8 mouse cellular contexts compared by ENCODE assay signal in genomic region chr11:102318576-102319409, GRCm38 (mm10). TPM values are rescaled to one million over a fixed set of nuclear protein-coding genes. Genes with fewer than 3 reads are reported as not detected.
DNase-seq lines count a peak whose midpoint lies in the region; ATAC-seq lines count a peak whose summit lies in the region.

No protein-coding gene starts in this region.

- peak; percentile 3; the same call in 1 of the 2 replicates for ATAC-seq in embryonic facial prominence, embryonic 14.5 days (ENCODE audit: low read depth)
- ATAC-seq in megakaryocyte, adult 5-6 weeks (ENCODE audit: poor library complexity, severe bottlenecking): 0 out of 2 replicates have a peak, but pooled peaks have one; percentile 1
- ATAC-seq in megakaryocyte progenitor cell, adult 5-6 weeks (replicated peaks; ENCODE audit: poor library complexity): no peak

- H3K9ac ChIP-seq in embryonic facial prominence, embryonic 14.5 days (ENCODE audit: low read depth, low read length): peak overlapping the region; percentile 100

- H3K36me3 ChIP-seq in embryonic facial prominence, embryonic 14.5 days (ENCODE audit: control insufficient read depth, insufficient read depth, low read length): peaks cover 22% of the 10 kb centered on the region

- peak; percentile 75 for DNase-seq in CD4-positive, CD25-positive, alpha-beta regulatory T cell, adult 2 months (ENCODE audit: low read depth, low spot score)
- peak; percentile 58 for DNase-seq in adipocyte (ENCODE audit: low spot score)
- DNase-seq in embryonic facial prominence, embryonic 14.5 days (ENCODE audit: low spot score): peak; percentile 53
- DNase-seq in heart, postnatal 4 days: peak; percentile 67
- peak; percentile 32 to 65 for DNase-seq in left cerebral cortex, postnatal 25 days (ENCODE audit: low spot score in 2 of 2)
- DNase-seq in right cerebral cortex, postnatal 4 days: peak; percentile 56

- intact Hi-C loops in left cerebral cortex, postnatal 25 days (cut with DNase I): loop anchor here (1.0 kb wide), 2 partner anchors 79 to 90 kb away; no protein-coding TSS in a partner anchor

- peak overlapping the region; percentile 86 for H3K4me3 ChIP-seq in embryonic facial prominence, embryonic 14.5 days (ENCODE audit: low read depth, low read length)

- H3K9me3 ChIP-seq in embryonic facial prominence, embryonic 14.5 days (ENCODE audit: control insufficient read depth, low read length): no peaks in the 10 kb centered on the region

- peak overlapping the region; percentile 98 for H3K27ac ChIP-seq in embryonic facial prominence, embryonic 14.5 days (replicated peaks; ENCODE audit: low read depth, low read length)

- H3K27me3 ChIP-seq in embryonic facial prominence, embryonic 14.5 days (replicated peaks; ENCODE audit: control insufficient read depth, insufficient read depth, low read length): no peaks in the 10 kb centered on the region

- H3K4me1 ChIP-seq in embryonic facial prominence, embryonic 14.5 days (ENCODE audit: control insufficient read depth, insufficient read depth, low read length): peaks cover 9% of the 10 kb centered on the region

- WGBS in embryonic facial prominence, embryonic 14.5 days: under 1% methylated on average over 59 of the region's 84 CpGs

- H3K4me2 ChIP-seq in embryonic facial prominence, embryonic 14.5 days (ENCODE audit: low read depth, low read length): peak overlapping the region; percentile 64

RNA-seq across cellular contexts. Expression of gene Ubtf, which starts 0.7 kb away (rescaled TPM):
- polyA plus RNA-seq in embryonic facial prominence, embryonic 14.5 days (2014; fragmentation: Nextera tagmentation; extraction: Ambion mirVana): 73.3 and 83.9 TPM in 2 replicates
- total RNA-seq in heart, postnatal 4 days (2021): 10 to 100 TPM; 81.9 to 89.3 TPM
- 100 to 1,000 TPM; 123 to 127 TPM for total RNA-seq in left cerebral cortex, postnatal 25 days (2021)
- 19.6 and 22.4 TPM in 2 replicates for total RNA-seq in megakaryocyte, adult 5-6 weeks (2015)
- 82.8 and 90.2 TPM in 2 replicates for total RNA-seq in megakaryocyte, adult 5-6 weeks (2017)
- 31.7 and 34.1 TPM in 2 replicates for total RNA-seq in megakaryocyte progenitor cell, adult 5-6 weeks (2015)
- total RNA-seq in megakaryocyte progenitor cell, adult 5-6 weeks (2017): 131 and 155 TPM in 2 replicates

RNA-seq across cellular contexts. Expression of gene Atxn7l3, which starts 22.4 kb away (rescaled TPM):
- 19.5 and 20.8 TPM in 2 replicates for polyA plus RNA-seq in embryonic facial prominence, embryonic 14.5 days (2014; fragmentation: Nextera tagmentation; extraction: Ambion mirVana)
- total RNA-seq in heart, postnatal 4 days (2021): 10 to 100 TPM; 36.8 to 39.4 TPM
- 100 to 1,000 TPM; 231 to 242 TPM for total RNA-seq in left cerebral cortex, postnatal 25 days (2021)
- total RNA-seq in megakaryocyte, adult 5-6 weeks (2015): 24.9 and 26.9 TPM in 2 replicates
- total RNA-seq in megakaryocyte, adult 5-6 weeks (2017): 25.5 and 25.7 TPM in 2 replicates
- total RNA-seq in megakaryocyte progenitor cell, adult 5-6 weeks (2015): 19.0 and 19.1 TPM in 2 replicates
- 19.5 and 25.6 TPM in 2 replicates for total RNA-seq in megakaryocyte progenitor cell, adult 5-6 weeks (2017)

RNA-seq across cellular contexts. Expression of gene Tmub2, which starts 34.1 kb away (rescaled TPM):
- polyA plus RNA-seq in embryonic facial prominence, embryonic 14.5 days (2014; fragmentation: Nextera tagmentation; extraction: Ambion mirVana): 49.8 and 55.9 TPM in 2 replicates
- 10 to 100 TPM; 26.6 to 27.7 TPM for total RNA-seq in heart, postnatal 4 days (2021)
- 10 to 100 TPM; 67.8 to 71.4 TPM for total RNA-seq in left cerebral cortex, postnatal 25 days (2021)
- 20.8 and 22.0 TPM in 2 replicates for total RNA-seq in megakaryocyte, adult 5-6 weeks (2015)
- 27.0 and 27.5 TPM in 2 replicates for total RNA-seq in megakaryocyte, adult 5-6 weeks (2017)
- total RNA-seq in megakaryocyte progenitor cell, adult 5-6 weeks (2015): 15.3 and 16.3 TPM in 2 replicates
- total RNA-seq in megakaryocyte progenitor cell, adult 5-6 weeks (2017): 21.4 and 24.8 TPM in 2 replicates

RNA-seq across cellular contexts. Expression of gene Slc4a1, which starts 47.2 kb away (rescaled TPM):
- polyA plus RNA-seq in embryonic facial prominence, embryonic 14.5 days (2014; fragmentation: Nextera tagmentation; extraction: Ambion mirVana): 6.0 and 6.8 TPM in 2 replicates
- total RNA-seq in heart, postnatal 4 days (2021): 10 to 100 TPM in 1 of 2 experiments, 1 to 10 TPM in 1; 7.2 to 22.1 TPM
- total RNA-seq in left cerebral cortex, postnatal 25 days (2021): under 1 TPM; 0.62 to 0.73 TPM
- 3.3 and 8.2 TPM in 2 replicates for total RNA-seq in megakaryocyte, adult 5-6 weeks (2015)
- 3.3 and 7.2 TPM in 2 replicates for total RNA-seq in megakaryocyte, adult 5-6 weeks (2017)
- total RNA-seq in megakaryocyte progenitor cell, adult 5-6 weeks (2015): 1.1 and 2.0 TPM in 2 replicates
- total RNA-seq in megakaryocyte progenitor cell, adult 5-6 weeks (2017): 0.61 and 0.62 TPM in 2 replicates

RNA-seq across cellular contexts. Expression of gene Asb16, which starts 50.2 kb away (rescaled TPM):
- 0.25 and 0.33 TPM in 2 replicates for polyA plus RNA-seq in embryonic facial prominence, embryonic 14.5 days (2014; fragmentation: Nextera tagmentation; extraction: Ambion mirVana)
- total RNA-seq in heart, postnatal 4 days (2021): under 1 TPM; 0.33 to 0.41 TPM
- 1 to 10 TPM; 1.2 TPM for total RNA-seq in left cerebral cortex, postnatal 25 days (2021)
- total RNA-seq in megakaryocyte, adult 5-6 weeks (2015): 0.04 TPM in 1 of 2 replicates, not detected in the other
- total RNA-seq in megakaryocyte, adult 5-6 weeks (2017): not detected in 2 replicates
- 1.5 and 2.0 TPM in 2 replicates for total RNA-seq in megakaryocyte progenitor cell, adult 5-6 weeks (2015)
- total RNA-seq in megakaryocyte progenitor cell, adult 5-6 weeks (2017): 0.54 and 0.58 TPM in 2 replicates

Comparison
In these comparisons a context has a peak if more than half of its experiments do, and no peak if none do; other contexts are left out.
1. RNA of gene Atxn7l3, which starts 22.4 kb away (total RNA-seq): 231 to 242 TPM in left cerebral cortex, postnatal 25 days; 36.8 to 39.4 TPM in heart, postnatal 4 days, 24.9 to 26.9 TPM in megakaryocyte, adult 5-6 weeks and 19.0 to 25.6 TPM in megakaryocyte progenitor cell, adult 5-6 weeks; every median in the first group is over 4 times any median in the second.
2. Peak in every context shown above with its lines, with median percentiles within 50 percentile points of each other: DNase-seq.